Mouse (Mus musculus) midbrain, postnatal 0 days (tissue): ENCODE measurements at regions not wholly inside any gene's neighbourhood (a gene's known extent, or its start where the extent isn't known, plus 50 kb on each side); places are given as distances from the start of the nearest gene placed in this dataset.

Experiments
- ATAC-seq: fragments of 200-750 bp; cut with Nextera tagmentation; 2 replicates; pipeline ENCODE4 v1.8.0; 2017; ENCODE audit warnings: moderate number of reproducible peaks, mild to moderate bottlenecking, moderate TSS enrichment, moderate library complexity; ENCODE audit not compliant: low FRiP score
- DNase-seq: peaks from one replicate; pipeline ENCODE4 v3.0.0-alpha.2; 2015; ENCODE audit warnings: low spot score
- H3K27ac ChIP-seq: fragments of 300-500 bp; sonication (generic); 2 replicates; pipeline ENCODE4 v1.5.1; 2014; ENCODE audit warnings: low read depth, mild to moderate bottlenecking, low read length, mixed read lengths
- H3K27me3 ChIP-seq: fragments of 300-500 bp; sonication (generic); 2 replicates; pipeline ENCODE4 v1.6.1; 2014; ENCODE audit warnings: low read length, control low read depth, mixed read lengths; ENCODE audit not compliant: insufficient read depth
- H3K36me3 ChIP-seq: fragments of 300-500 bp; sonication (generic); 2 replicates; pipeline ENCODE4 v1.6.1; 2014; ENCODE audit warnings: low read length, control low read depth, mixed read lengths; ENCODE audit not compliant: insufficient read depth
- H3K4me1 ChIP-seq: fragments of 300-500 bp; sonication (generic); 2 replicates; pipeline ENCODE4 v1.6.1; 2014; ENCODE audit warnings: mild to moderate bottlenecking, control low read depth, antibody characterized with exemption, low read length, mixed read lengths; ENCODE audit not compliant: insufficient read depth
- H3K4me2 ChIP-seq: fragments of 300-500 bp; sonication (generic); 2 replicates; pipeline ENCODE4 v1.6.1; 2014; ENCODE audit warnings: low read depth, mild to moderate bottlenecking, low read length, mixed read lengths; ENCODE audit not compliant: poor library complexity, severe bottlenecking
- H3K4me3 ChIP-seq: fragments of 300-500 bp; sonication (generic); 2 replicates; pipeline ENCODE4 v1.5.1; 2014; ENCODE audit warnings: low read depth, mild to moderate bottlenecking, low read length, moderate library complexity
- H3K9ac ChIP-seq: fragments of 300-500 bp; sonication (generic); replicated peaks from 2 replicates; pipeline ENCODE4 v1.6.1; 2014; ENCODE audit warnings: mild to moderate bottlenecking, low read length, moderate library complexity, mixed read lengths; ENCODE audit not compliant: poor library complexity, severe bottlenecking
- H3K9me3 ChIP-seq: fragments of 300-500 bp; sonication (generic); 2 replicates; pipeline ENCODE4 v1.6.1; 2016; ENCODE audit warnings: low read length, control low read depth
- CTCF ChIP-seq: IDR thresholded peaks from 2 replicates; pipeline ENCODE4 v1.5.1; 2016; ENCODE audit warnings: antibody characterized with exemption, mild to moderate bottlenecking
- WGBS: fragments of 180-500 bp; shearing (Covaris S2); extraction: QIAGEN DNeasy Blood & Tissue Kit; methylation state at CpG from one replicate; pipeline ENCODE4 v1.1.7; 2014; 5-methylcytosine and 5-hydroxymethylcytosine counted together

GRCm38 (mm10) chr10:111073262-111073661, 63.3 kb upstream of the Zdhhc17 start:
- H3K4me3 ChIP-seq, result no peak overlapping the region
- H3K9me3 ChIP-seq, result no peaks in the 10 kb centered on the region
- no peaks in the 10 kb centered on the region for H3K36me3 ChIP-seq
- no peak for TF ChIP-seq CTCF
- no peak overlapping the region for H3K4me2 ChIP-seq
- DNase-seq (no peak), ATAC-seq (no peak)
- H3K27ac ChIP-seq, result no peak overlapping the region
- H3K27me3 ChIP-seq, result no peaks in the 10 kb centered on the region
- 27% methylated on average over 14 of the region's 14 CpGs for WGBS
- H3K4me1 ChIP-seq, result no peaks in the 10 kb centered on the region
- H3K9ac ChIP-seq, result no peak overlapping the region; the same call in 1 of the 2 replicates

- H3K27me3 ChIP-seq, result no peaks in the 10 kb centered on the region
- no peak for TF ChIP-seq CTCF
- WGBS, result 49% methylated on average over 2 of the region's 2 CpGs
- ATAC-seq (no peak), DNase-seq (no peak)
- no peaks in the 10 kb centered on the region for H3K9me3 ChIP-seq
- no peak overlapping the region for H3K4me3 ChIP-seq
- H3K9ac ChIP-seq, result no peak overlapping the region
- H3K27ac ChIP-seq, result no peak overlapping the region
- no peaks in the 10 kb centered on the region for H3K4me1 ChIP-seq
- H3K4me2 ChIP-seq, result no peak overlapping the region
- no peaks in the 10 kb centered on the region for H3K36me3 ChIP-seq
These were observed 62.6 kb upstream of the Zdhhc17 start for GRCm38 (mm10) chr10:111072554-111072909.

GRCm38 (mm10) chr10:111071805-111072553, 62.0 kb upstream of the Zdhhc17 start:
- no peaks in the 10 kb centered on the region for H3K9me3 ChIP-seq
- no peaks in the 10 kb centered on the region for H3K27me3 ChIP-seq
- no peak overlapping the region for H3K4me3 ChIP-seq
- no peak for TF ChIP-seq CTCF
- DNase-seq, result no peak
- no peak for ATAC-seq
- no peak overlapping the region for H3K27ac ChIP-seq
- no peak overlapping the region for H3K4me2 ChIP-seq
- no peak overlapping the region for H3K9ac ChIP-seq
- no peaks in the 10 kb centered on the region for H3K36me3 ChIP-seq
- H3K4me1 ChIP-seq, result no peaks in the 10 kb centered on the region
- WGBS, result 25% methylated on average over 6 of the region's 11 CpGs

GRCm38 (mm10) chr10:111066146-111066545, 56.2 kb upstream of the Zdhhc17 start:
- no peak overlapping the region for H3K4me2 ChIP-seq

GRCm38 (mm10) chr10:111060626-111061025, 50.7 kb upstream of the Zdhhc17 start:
- ATAC-seq (no peak), DNase-seq (no peak)
- no peaks in the 10 kb centered on the region for H3K27me3 ChIP-seq
- H3K9ac ChIP-seq, result no peak overlapping the region
- no peaks in the 10 kb centered on the region for H3K9me3 ChIP-seq
- no peaks in the 10 kb centered on the region for H3K36me3 ChIP-seq
- WGBS, result 87% methylated on average over 8 of the region's 8 CpGs
- H3K4me1 ChIP-seq, result no peaks in the 10 kb centered on the region
- no peak overlapping the region for H3K4me2 ChIP-seq
- no peak for TF ChIP-seq CTCF
- no peak overlapping the region for H3K4me3 ChIP-seq
- H3K27ac ChIP-seq, result no peak overlapping the region

More at GRCm38 (mm10) chr10:111066146-111066545, 56.2 kb upstream of the Zdhhc17 start:
- Histone ChIP-seq H3K4me1 (no peaks in the 10 kb centered on the region), H3K27ac (no peak overlapping the region), H3K27me3 (no peaks in the 10 kb centered on the region), H3K4me3 (no peak overlapping the region), H3K9me3 (no peaks in the 10 kb centered on the region), H3K36me3 (no peaks in the 10 kb centered on the region), H3K9ac (no peak overlapping the region)
- DNase-seq, result no peak
- 84% methylated on average over 11 of the region's 11 CpGs for WGBS
- ATAC-seq, result no peak
- TF ChIP-seq CTCF, result no peak
